Mouse (Mus musculus) lung, embryonic 16.5 days (tissue): Measurements from ENCODE around the gene Olfr843. TPM values are rescaled to one million over a fixed set of nuclear protein-coding genes. Genes with fewer than 3 reads are reported as not detected.

Experiments
- ATAC-seq: fragments of 200-750 bp; cut with Nextera tagmentation; 2 replicates; pipeline ENCODE4 v1.8.0; 2017; ENCODE audit warnings: low read depth, mild to moderate bottlenecking, moderate library complexity
- H3K27ac ChIP-seq: fragments of 300-500 bp; sonication (generic); 2 replicates; pipeline ENCODE4 v1.5.1; 2014; ENCODE audit warnings: mild to moderate bottlenecking, control low read depth, low read length
- H3K27me3 ChIP-seq: fragments of 300-500 bp; sonication (generic); 2 replicates; pipeline ENCODE4 v1.6.1; 2014; ENCODE audit warnings: low read depth, low read length, mixed read lengths; ENCODE audit not compliant: control insufficient read depth, insufficient read depth
- H3K36me3 ChIP-seq: fragments of 300-500 bp; sonication (generic); 2 replicates; pipeline ENCODE4 v1.6.1; 2014; ENCODE audit warnings: low read length; ENCODE audit not compliant: control insufficient read depth, insufficient read depth
- H3K4me1 ChIP-seq: fragments of 300-500 bp; sonication (generic); replicated peaks from 2 replicates; pipeline ENCODE4 v1.6.1; 2014; ENCODE audit warnings: low read length, mixed read lengths; ENCODE audit not compliant: control insufficient read depth, insufficient read depth
- H3K4me2 ChIP-seq: fragments of 300-500 bp; sonication (generic); 2 replicates; pipeline ENCODE4 v1.6.1; 2014; ENCODE audit warnings: low read depth, low read length, control low read depth
- H3K4me3 ChIP-seq: fragments of 300-500 bp; sonication (generic); 2 replicates; pipeline ENCODE4 v1.5.1; 2014; ENCODE audit warnings: mild to moderate bottlenecking, low read length, control low read depth
- H3K9ac ChIP-seq: fragments of 300-500 bp; sonication (generic); 2 replicates; pipeline ENCODE4 v1.6.1; 2014; ENCODE audit warnings: low read length, control low read depth
- H3K9me3 ChIP-seq: fragments of 300-500 bp; sonication (generic); 2 replicates; pipeline ENCODE4 v1.6.1; 2016; ENCODE audit warnings: low read length; ENCODE audit not compliant: control insufficient read depth
- WGBS: fragments of 180-500 bp; shearing (Covaris S2); extraction: QIAGEN DNeasy Blood & Tissue Kit; methylation state at CpG from one replicate; pipeline ENCODE4 v1.1.7; 2014; 5-methylcytosine and 5-hydroxymethylcytosine counted together
- polyA plus RNA-seq: library from polyadenylated mRNA; unstranded; fragments of >200 nt; fragmentation: Nextera tagmentation; extraction: Ambion mirVana; gene quantifications from 2 replicates; pipeline ENCODE4 v1.2.1, GENCODE M21; 2015

Gene Olfr843
- polyA plus RNA-seq: not detected in 2 replicates

- no peak for ATAC-seq
- H3K4me1 ChIP-seq: no peaks in the 10 kb centered on the region
- no peaks in the 10 kb centered on the region for H3K36me3 ChIP-seq
- H3K9me3 ChIP-seq: no peaks in the 10 kb centered on the region
- WGBS: 76% methylated on average over 2 of the region's 2 CpGs
- H3K27me3 ChIP-seq: no peaks in the 10 kb centered on the region
- H3K9ac ChIP-seq: no peak within 1 kb of the TSS
- no peak within 1 kb of the TSS for H3K4me3 ChIP-seq
- H3K4me2 ChIP-seq: no peak within 1 kb of the TSS
- no peak within 1 kb of the TSS for H3K27ac ChIP-seq
These were observed at the start of gene Olfr843 for GRCm38 (mm10) chr9:19251887-19252286. Olfr843 (minus strand) TSS chr9:19251987.

Other genes starting within 250 kb of the Olfr843 start
- gene Olfr835, start 219.3 kb downstream of the Olfr843 start, polyA plus RNA-seq: not detected in 2 replicates
- gene Olfr836, start 131.6 kb downstream of the Olfr843 start, polyA plus RNA-seq: not detected in 2 replicates
- gene Olfr837, start 115.7 kb downstream of the Olfr843 start, polyA plus RNA-seq: not detected in 2 replicates
- gene Olfr839-ps1, start 74.7 kb downstream of the Olfr843 start, polyA plus RNA-seq: not detected in 2 replicates
- not detected in 2 replicates for gene Olfr844, start 64.4 kb upstream of the Olfr843 start, polyA plus RNA-seq
- not detected in 2 replicates for gene Olfr845, start 84.5 kb upstream of the Olfr843 start, polyA plus RNA-seq
- gene Olfr846, start 112.0 kb upstream of the Olfr843 start, polyA plus RNA-seq: not detected in 2 replicates
- not detected in 2 replicates for gene Olfr847, start 126.7 kb upstream of the Olfr843 start, polyA plus RNA-seq
- gene Olfr849, start 188.3 kb upstream of the Olfr843 start, polyA plus RNA-seq: not detected in 2 replicates
- gene Olfr850, start 226.3 kb upstream of the Olfr843 start, polyA plus RNA-seq: not detected in 2 replicates
- not detected in 2 replicates for gene Olfr851, start 241.3 kb upstream of the Olfr843 start, polyA plus RNA-seq